Mouse (Mus musculus): ENCODE data around the gene Slc47a1. TPM values are rescaled to one million over a fixed set of nuclear protein-coding genes. Genes with fewer than 3 reads are reported as not detected.
"Not testable (repeated sequence)": the region's sequence is repeated elsewhere in the genome, so short reads cannot be mapped to it uniquely, and the experiment has no call there.

Gene Slc47a1
- total and polyA plus RNA-seq, 3 experiments: 0.11 TPM; not detected in 2

GRCm38 (mm10) chr11:61407638-61408183, 29.6 kb upstream of the Slc47a1 start:
- TF ChIP-seq POLR2AphosphoS5 (IDR thresholded peaks at IDR 0.05; ENCODE audit: insufficient replicate concordance, low read depth, low read length) (no peak), GATA2 (IDR thresholded peaks at IDR 0.05; ENCODE audit: borderline replicate concordance, low read depth, low read length) (no peak), GATA1 (IDR thresholded peaks at IDR 0.05; ENCODE audit: borderline replicate concordance, low read length) (no peak), TAL1 (conservative IDR thresholded peaks at IDR 0.05; ENCODE audit: low read depth, low read length) (no peak), CTCF (IDR thresholded peaks at IDR 0.05; ENCODE audit: low read depth, low read length) (no peak)
- H3K27me3 ChIP-seq (ENCODE audit: insufficient read depth, low read length): peaks cover 46% of the 10 kb centered on the region

DNA sequence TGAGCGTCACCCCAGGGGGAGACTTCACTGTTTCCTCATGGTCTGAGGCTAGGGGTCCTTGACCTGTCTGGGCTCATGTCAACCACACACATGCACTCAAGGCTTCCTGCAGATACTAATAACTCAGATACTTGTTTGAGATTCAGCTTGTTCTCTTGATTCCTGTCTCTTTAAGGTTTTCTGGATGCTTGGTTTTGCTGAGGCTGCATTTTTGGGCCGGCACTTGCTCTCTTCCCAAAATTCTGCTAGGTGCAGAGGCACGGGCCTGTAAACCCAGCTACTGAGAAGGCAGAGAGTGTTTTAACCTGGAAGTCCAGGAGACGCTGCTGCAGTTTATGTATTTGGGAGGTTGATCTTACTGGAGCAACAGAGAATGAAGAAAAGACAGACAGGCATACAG, 23.6 kb upstream of the Slc47a1 start:
- Histone ChIP-seq H3K4me3 (ENCODE audit: low read depth, low read length) (no peak overlapping the region), H3K9me3 (replicated peaks) (no peaks in the 10 kb centered on the region), H3K27me3 (ENCODE audit: insufficient read depth, low read length) (peaks cover 19% of the 10 kb centered on the region), H3K36me3 (replicated peaks) (no peaks in the 10 kb centered on the region), H3K4me1 (ENCODE audit: insufficient read depth, low read depth, low read length) (no peaks in the 10 kb centered on the region)
- ATAC-seq (ENCODE audit: extremely low read depth, insufficient number of reproducible peaks, low FRiP score, poor library complexity, severe bottlenecking): no peak
- DNase-seq (ENCODE audit: low spot score): no peak
- TF ChIP-seq GATA2 (IDR thresholded peaks at IDR 0.05; ENCODE audit: borderline replicate concordance, low read depth, low read length) (no peak), POLR2AphosphoS5 (IDR thresholded peaks at IDR 0.05; ENCODE audit: insufficient replicate concordance, low read depth, low read length) (no peak), TAL1 (conservative IDR thresholded peaks at IDR 0.05; ENCODE audit: low read depth, low read length) (no peak), GATA1 (IDR thresholded peaks at IDR 0.05; ENCODE audit: borderline replicate concordance, low read length) (no peak), CTCF (IDR thresholded peaks at IDR 0.05; ENCODE audit: low read depth, low read length) (no peak)

More at GRCm38 (mm10) chr11:61407638-61408183, 29.6 kb upstream of the Slc47a1 start:
- Histone ChIP-seq H3K36me3 (replicated peaks) (no peaks in the 10 kb centered on the region), H3K9me3 (replicated peaks) (no peaks in the 10 kb centered on the region), H3K4me3 (ENCODE audit: low read depth, low read length) (peak overlapping the region; percentile 69), H3K4me1 (ENCODE audit: insufficient read depth, low read depth, low read length) (peaks cover 10% of the 10 kb centered on the region)
- peak; percentile 34; the same call in 1 of the 2 replicates for ATAC-seq (ENCODE audit: extremely low read depth, insufficient number of reproducible peaks, low FRiP score, poor library complexity, severe bottlenecking)
- no peak for DNase-seq (ENCODE audit: low spot score)

GRCm38 (mm10) chr11:61400681-61401346, 22.7 kb upstream of the Slc47a1 start:
- DNase-seq (ENCODE audit: low spot score): no peak
- Histone ChIP-seq H3K27me3 (ENCODE audit: insufficient read depth, low read length) (peaks cover 15% of the 10 kb centered on the region), H3K9me3 (replicated peaks) (no peaks in the 10 kb centered on the region)

DNA sequence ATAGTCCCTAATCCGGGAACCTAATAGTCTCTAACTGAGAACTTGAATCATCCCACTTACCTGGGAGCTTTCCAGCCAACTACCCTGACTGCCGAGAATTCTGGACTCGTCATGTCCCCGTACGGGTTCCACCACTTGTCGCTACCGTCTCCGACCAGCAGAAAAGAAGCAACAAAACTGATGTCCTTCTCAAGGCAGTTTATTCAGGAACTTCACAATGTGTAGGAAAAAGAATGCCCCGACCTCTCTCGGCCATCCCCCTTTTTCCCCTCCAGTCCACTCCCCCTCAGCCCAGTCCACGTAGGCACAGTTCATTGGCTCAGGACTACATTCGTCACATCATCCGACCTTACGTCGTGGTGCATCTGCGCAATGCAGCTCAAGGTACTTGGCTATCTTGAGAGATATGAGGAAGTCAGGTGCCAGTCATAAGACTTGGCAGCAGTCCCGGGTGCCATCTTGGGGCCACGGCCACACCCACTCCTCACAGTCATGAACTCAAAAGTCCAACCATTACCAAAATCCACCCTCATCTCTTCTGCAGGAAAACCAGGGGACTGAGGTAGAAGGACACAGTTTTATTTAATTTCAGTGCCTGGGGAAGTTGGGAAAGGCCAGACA, 19.4 kb upstream of the Slc47a1 start:
- not testable (repeated sequence) for ATAC-seq (ENCODE audit: extremely low read depth, insufficient number of reproducible peaks, low FRiP score, poor library complexity, severe bottlenecking); H3K4me1 ChIP-seq (ENCODE audit: insufficient read depth, low read depth, low read length); DNase-seq (ENCODE audit: low spot score)

More at GRCm38 (mm10) chr11:61400681-61401346, 22.7 kb upstream of the Slc47a1 start:
- no peak for ATAC-seq (ENCODE audit: extremely low read depth, insufficient number of reproducible peaks, low FRiP score, poor library complexity, severe bottlenecking)
- Histone ChIP-seq H3K36me3 (replicated peaks) (no peaks in the 10 kb centered on the region), H3K4me1 (ENCODE audit: insufficient read depth, low read depth, low read length) (no peaks in the 10 kb centered on the region), H3K4me3 (ENCODE audit: low read depth, low read length) (no peak overlapping the region)
- TF ChIP-seq TAL1 (conservative IDR thresholded peaks at IDR 0.05; ENCODE audit: low read depth, low read length) (no peak), GATA1 (IDR thresholded peaks at IDR 0.05; ENCODE audit: borderline replicate concordance, low read length) (no peak), POLR2AphosphoS5 (IDR thresholded peaks at IDR 0.05; ENCODE audit: insufficient replicate concordance, low read depth, low read length) (no peak), CTCF (IDR thresholded peaks at IDR 0.05; ENCODE audit: low read depth, low read length) (no peak), GATA2 (IDR thresholded peaks at IDR 0.05; ENCODE audit: borderline replicate concordance, low read depth, low read length) (no peak)

DNA sequence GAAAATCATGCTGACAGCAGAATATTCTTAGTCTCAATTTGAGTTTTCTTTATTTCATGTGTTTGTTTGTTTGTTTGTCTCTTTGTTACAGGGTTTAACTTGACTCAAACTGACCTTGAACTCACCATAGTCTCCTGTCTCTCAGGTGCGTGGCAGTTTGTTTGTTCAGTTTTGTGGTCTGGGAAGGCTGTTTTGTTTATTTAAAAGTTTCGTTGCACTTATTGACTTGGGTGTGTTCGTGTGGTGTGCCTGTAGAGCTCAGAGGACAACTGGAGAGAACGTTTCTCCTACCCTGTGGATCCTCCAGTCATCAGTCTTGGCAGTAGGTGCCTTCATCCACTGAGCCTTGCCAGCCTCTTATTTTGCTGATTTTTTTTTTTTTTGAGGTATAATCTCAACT, 10.8 kb upstream of the Slc47a1 start:
- no peak for ATAC-seq (ENCODE audit: extremely low read depth, insufficient number of reproducible peaks, low FRiP score, poor library complexity, severe bottlenecking)
- H3K4me3 ChIP-seq (ENCODE audit: low read depth, low read length): no peak overlapping the region
- no peak for DNase-seq (ENCODE audit: low spot score)
- no peaks in the 10 kb centered on the region for H3K27me3 ChIP-seq (ENCODE audit: insufficient read depth, low read length)
- no peaks in the 10 kb centered on the region for H3K4me1 ChIP-seq (ENCODE audit: insufficient read depth, low read depth, low read length)
- peaks cover 2% of the 10 kb centered on the region; the same call in 1 of the 2 replicates for H3K9me3 ChIP-seq (replicated peaks)
- TF ChIP-seq GATA1 (IDR thresholded peaks at IDR 0.05; ENCODE audit: borderline replicate concordance, low read length): no peak
- TF ChIP-seq POLR2AphosphoS5 (IDR thresholded peaks at IDR 0.05; ENCODE audit: insufficient replicate concordance, low read depth, low read length): no peak
- TF ChIP-seq TAL1 (conservative IDR thresholded peaks at IDR 0.05; ENCODE audit: low read depth, low read length): no peak
- no peak for TF ChIP-seq GATA2 (IDR thresholded peaks at IDR 0.05; ENCODE audit: borderline replicate concordance, low read depth, low read length)
- TF ChIP-seq CTCF (IDR thresholded peaks at IDR 0.05; ENCODE audit: low read depth, low read length): no peak
- no peaks in the 10 kb centered on the region for H3K36me3 ChIP-seq (replicated peaks)

More for the DNA sequence above, 19.4 kb upstream of the Slc47a1 start:
- H3K9me3 ChIP-seq (replicated peaks); H3K27me3 ChIP-seq (ENCODE audit: insufficient read depth, low read length); H3K36me3 ChIP-seq (replicated peaks); H3K4me3 ChIP-seq (ENCODE audit: low read depth, low read length): not testable (repeated sequence)

DNA sequence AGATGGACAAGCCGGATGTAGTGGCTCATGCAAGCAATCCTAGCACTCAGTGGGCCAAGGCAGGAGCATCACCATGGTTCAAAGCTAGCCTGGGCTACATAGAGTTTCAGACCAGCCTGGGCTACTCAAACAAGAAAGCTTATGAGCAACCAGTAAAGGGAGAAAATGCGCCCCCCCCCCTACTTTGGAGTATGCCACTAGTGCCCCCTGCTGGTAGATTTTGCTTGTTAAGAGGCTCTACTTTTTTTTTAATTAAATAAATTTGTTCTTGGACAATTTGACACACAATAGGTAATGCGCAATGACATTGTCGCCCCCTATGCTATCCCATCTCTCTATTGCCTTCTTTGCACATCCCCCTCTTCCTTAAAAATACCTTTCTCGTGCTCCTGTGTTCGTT, 9.9 kb upstream of the Slc47a1 start:
- Histone ChIP-seq H3K4me1 (ENCODE audit: insufficient read depth, low read depth, low read length) (no peaks in the 10 kb centered on the region), H3K4me3 (ENCODE audit: low read depth, low read length) (no peak overlapping the region), H3K27me3 (ENCODE audit: insufficient read depth, low read length) (no peaks in the 10 kb centered on the region), H3K9me3 (replicated peaks) (peaks cover 2% of the 10 kb centered on the region; the same call in 1 of the 2 replicates), H3K36me3 (replicated peaks) (no peaks in the 10 kb centered on the region)
- no peak for ATAC-seq (ENCODE audit: extremely low read depth, insufficient number of reproducible peaks, low FRiP score, poor library complexity, severe bottlenecking)
- TF ChIP-seq TAL1 (conservative IDR thresholded peaks at IDR 0.05; ENCODE audit: low read depth, low read length) (no peak), CTCF (IDR thresholded peaks at IDR 0.05; ENCODE audit: low read depth, low read length) (no peak), POLR2AphosphoS5 (IDR thresholded peaks at IDR 0.05; ENCODE audit: insufficient replicate concordance, low read depth, low read length) (no peak), GATA1 (IDR thresholded peaks at IDR 0.05; ENCODE audit: borderline replicate concordance, low read length) (no peak), GATA2 (IDR thresholded peaks at IDR 0.05; ENCODE audit: borderline replicate concordance, low read depth, low read length) (no peak)
- no peak for DNase-seq (ENCODE audit: low spot score)
